Mouse (Mus musculus): Measurements from ENCODE around the gene Mras.
A peak's percentile ranks its signal among the peaks of the same experiment; 100 is the strongest.

The Mras gene

GRCm38 (mm10) chr9:99437031-99437764 is at the start of gene Mras:
TSS of gene Mras (minus strand) at chr9:99437381.
- DNase-seq (ENCODE audit: low read depth, low spot score) = no peak

GRCm38 (mm10) chr9:99485144-99485543 is 48.0 kb upstream of the Mras start:
- DNase-seq (ENCODE audit: low read depth, low spot score) = no peak

GRCm38 (mm10) chr9:99484632-99485031 is 47.5 kb upstream of the Mras start:
- no peak for DNase-seq (ENCODE audit: low read depth, low spot score)

DNA sequence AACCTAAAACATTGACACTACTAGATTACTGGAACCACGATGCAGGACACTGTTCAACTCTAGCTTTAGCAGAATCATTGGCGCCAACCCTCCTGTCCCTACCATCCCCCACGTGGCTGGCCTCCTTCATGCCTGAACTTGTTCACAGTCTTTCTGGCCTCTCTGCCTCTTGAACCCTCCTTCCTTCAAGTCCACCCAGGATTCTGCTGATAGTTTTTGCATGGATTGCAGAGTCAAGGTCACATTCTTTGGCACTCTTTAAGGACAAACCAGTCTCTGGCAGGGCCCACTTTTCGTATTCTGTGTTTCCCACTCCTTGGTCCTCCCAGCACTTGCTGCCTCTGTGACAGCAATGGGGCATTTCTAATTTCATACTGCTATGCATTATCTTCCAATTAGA is 46.0 kb upstream of the Mras start:
- no peak for DNase-seq (ENCODE audit: low read depth, low spot score)

DNA sequence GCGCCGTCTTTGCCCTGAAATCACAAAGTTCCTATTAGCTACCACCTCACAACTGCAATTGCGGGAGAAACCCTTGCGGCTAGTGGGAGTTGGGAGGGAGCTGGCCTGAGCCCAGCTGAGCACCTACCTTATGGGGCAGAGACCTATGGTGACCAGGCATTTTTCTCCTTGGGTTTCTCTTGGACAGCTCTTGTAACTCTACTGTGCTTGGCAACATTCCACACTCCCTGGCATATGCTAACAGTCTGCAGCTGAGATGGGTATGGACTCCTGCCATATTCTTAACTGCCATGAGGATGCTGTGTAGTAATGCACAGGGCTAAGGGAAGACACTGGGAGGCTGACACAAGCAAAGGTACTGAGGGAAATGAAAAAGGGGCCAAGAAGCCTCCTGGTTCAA is 43.6 kb upstream of the Mras start:
- no peak for DNase-seq (ENCODE audit: low read depth, low spot score)

- no peak for DNase-seq (ENCODE audit: low read depth, low spot score)
Observed at GRCm38 (mm10) chr9:99479181-99479711, 42.1 kb upstream of the Mras start.

DNA sequence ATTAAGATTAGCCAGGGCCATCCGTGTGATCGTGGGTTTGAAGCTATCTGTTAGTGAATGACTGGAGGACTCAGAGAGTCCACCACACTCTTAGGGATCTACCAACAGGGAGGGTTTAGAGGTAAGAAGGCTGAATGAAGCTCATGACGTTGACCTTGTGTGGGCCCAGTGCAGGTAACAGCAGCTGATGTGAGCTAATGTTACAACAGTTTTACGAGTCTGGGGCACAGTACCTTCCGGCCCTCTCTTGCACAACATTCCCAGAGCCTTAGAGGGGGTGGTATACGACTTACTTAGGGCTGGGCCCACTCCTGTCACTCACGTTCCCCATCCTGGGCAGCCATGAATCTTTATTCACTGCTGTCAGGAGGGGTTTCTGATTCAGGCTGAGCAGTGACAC is 34.2 kb upstream of the Mras start:
- DNase-seq (ENCODE audit: low read depth, low spot score) = no peak

DNA sequence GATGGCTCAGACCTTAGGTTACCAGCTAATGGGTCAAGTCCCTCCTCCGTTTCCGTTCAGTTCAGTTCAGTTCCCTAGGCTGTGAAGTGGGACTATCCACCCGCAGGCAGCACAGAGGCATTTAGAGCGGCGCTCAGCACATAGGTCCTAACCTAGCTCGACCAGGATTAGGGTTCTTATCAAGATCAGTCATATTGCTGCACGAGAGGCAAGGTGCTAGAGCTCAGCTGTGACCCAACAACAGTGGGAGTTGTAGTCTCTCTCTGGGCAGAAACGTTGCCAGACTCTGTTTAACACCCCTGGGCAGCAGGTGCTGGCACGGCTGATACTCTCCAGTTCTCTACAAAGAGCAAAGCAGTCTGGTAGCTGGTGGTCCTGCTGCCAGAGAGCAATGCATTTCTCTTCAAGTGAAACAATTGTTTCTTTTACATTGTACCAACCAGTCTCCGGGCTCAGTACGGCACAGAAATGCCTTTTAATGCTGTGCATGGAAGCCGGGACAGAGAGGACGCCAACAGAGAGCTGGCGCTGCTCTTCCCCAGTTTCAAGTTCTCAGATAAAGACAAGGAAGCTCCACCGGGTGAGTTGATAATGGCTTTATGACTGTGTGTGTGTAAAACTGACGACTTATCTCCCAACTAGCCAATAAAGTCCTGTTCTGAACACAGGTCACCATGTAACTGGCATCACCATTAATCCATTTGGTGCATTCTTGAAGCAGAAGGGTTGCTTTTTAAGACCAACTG is 33.3 kb upstream of the Mras start:
- no peak for DNase-seq (ENCODE audit: low read depth, low spot score)

DNA sequence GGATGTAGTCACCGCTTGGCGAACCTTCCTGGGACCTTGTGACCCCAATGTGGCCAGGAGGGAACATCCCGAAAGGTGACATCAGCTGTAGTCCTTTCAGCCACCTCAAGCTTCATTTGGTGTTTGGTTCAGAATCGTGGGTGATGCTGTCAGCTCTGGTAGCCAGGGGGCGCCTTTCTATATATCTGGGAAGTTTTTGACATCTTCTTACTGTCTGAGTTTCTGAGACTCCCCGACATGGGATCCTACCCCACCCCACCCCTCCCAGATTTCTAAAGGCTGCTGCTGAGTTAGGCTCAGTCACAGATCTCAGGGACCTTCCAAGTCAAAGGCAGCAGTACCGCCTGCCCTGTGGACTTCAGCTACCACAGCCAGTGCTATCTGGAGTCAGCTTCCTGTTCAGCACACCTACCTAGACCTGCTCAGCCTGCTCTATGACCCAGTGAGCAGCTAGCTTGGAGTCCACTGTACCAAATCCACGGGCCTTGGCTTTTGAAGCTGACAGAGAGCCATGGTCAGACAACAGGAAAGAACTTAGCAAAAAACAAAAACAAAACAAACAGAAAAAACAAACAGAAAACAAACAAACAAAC is 32.6 kb upstream of the Mras start:
- DNase-seq (ENCODE audit: low read depth, low spot score) = no peak

DNA sequence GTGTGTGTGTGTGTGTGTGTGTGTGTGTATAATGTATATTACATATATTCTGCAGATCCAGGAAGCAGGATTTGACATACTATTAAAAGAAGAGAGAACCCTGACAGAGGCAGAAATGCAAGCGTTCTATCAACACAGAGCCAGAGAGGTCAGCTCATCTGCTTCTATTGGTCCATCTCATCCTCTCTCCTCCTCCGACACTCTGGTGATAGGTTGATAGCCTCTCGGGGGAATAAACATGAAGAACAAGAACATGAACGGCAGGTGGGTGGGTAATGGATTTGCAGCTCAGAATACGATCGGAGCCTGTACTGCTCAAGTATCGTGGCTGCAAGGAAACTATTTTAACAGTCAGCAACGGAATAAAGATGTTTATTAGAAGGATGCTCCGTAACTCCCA is 31.4 kb upstream of the Mras start:
- DNase-seq (ENCODE audit: low read depth, low spot score) = no peak

DNA sequence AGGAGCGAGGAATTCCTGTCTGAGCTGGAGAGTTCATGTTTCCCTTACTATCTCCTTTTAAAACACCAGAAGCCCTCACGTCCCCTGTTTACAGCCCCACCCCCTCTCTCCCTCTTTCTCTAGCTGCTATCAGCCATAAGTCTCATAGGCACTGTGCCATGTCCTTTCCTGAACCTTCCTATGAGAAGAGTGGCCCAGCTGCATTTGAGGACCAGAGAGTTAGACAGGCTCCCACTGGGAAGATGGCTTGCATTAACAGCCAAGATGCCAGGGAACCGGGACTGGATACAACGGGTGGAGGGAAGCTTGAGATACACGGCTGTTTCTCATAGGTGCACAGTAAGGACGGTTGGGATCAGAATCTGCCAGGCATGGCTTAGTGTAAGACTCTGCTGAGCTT is 27.7 kb upstream of the Mras start:
- no peak for DNase-seq (ENCODE audit: low read depth, low spot score)

DNA sequence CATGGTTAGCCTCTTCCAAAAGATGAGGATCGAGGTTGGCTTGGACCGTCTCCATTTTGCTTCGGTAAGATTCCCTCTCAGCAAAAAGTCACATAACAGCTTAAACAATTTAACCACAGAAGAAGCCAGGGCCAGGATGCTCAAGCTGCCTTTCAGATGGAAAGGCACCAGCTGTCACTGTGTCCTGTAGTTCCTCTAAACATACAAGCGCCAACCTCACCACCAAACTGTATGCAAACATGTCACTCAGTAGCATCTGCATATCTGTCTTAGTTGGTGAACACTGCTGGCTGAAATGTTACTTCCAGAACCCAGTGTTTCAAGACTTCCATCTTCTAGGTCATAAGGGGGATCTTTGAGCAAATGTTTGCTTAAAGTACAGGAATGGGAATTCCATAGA is 22.5 kb upstream of the Mras start:
- DNase-seq (ENCODE audit: low read depth, low spot score) = no peak

GRCm38 (mm10) chr9:99458529-99459208 is 21.5 kb upstream of the Mras start:
- peak; percentile 53 for DNase-seq (ENCODE audit: low read depth, low spot score)

GRCm38 (mm10) chr9:99454211-99454610 is 17.0 kb upstream of the Mras start:
- no peak for DNase-seq (ENCODE audit: low read depth, low spot score)

DNA sequence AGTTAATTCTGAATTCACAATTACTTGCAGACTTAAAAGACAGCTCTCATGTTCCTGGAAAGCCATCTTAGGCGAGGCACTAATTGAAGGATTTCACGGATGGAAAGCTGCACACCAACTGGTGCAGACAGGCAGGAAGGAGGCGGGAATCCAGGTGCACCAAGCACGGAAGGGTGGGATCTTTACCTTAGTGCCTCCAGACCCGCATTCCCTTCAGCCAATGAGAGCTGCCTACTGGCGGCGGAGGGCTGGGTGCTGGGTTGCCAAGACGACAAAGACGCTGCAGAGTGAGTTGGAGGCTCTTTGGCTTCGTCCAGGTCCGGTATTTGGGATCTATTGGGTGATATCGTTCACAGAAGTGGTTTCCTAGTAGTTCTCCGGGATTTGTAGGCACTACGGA is 14.0 kb upstream of the Mras start, which contains the start of gene Nme9:
TSS of gene Nme9 (plus strand) at position 315 of the 400 bp plus-strand sequence.
- no peak for DNase-seq (ENCODE audit: low read depth, low spot score)

DNA sequence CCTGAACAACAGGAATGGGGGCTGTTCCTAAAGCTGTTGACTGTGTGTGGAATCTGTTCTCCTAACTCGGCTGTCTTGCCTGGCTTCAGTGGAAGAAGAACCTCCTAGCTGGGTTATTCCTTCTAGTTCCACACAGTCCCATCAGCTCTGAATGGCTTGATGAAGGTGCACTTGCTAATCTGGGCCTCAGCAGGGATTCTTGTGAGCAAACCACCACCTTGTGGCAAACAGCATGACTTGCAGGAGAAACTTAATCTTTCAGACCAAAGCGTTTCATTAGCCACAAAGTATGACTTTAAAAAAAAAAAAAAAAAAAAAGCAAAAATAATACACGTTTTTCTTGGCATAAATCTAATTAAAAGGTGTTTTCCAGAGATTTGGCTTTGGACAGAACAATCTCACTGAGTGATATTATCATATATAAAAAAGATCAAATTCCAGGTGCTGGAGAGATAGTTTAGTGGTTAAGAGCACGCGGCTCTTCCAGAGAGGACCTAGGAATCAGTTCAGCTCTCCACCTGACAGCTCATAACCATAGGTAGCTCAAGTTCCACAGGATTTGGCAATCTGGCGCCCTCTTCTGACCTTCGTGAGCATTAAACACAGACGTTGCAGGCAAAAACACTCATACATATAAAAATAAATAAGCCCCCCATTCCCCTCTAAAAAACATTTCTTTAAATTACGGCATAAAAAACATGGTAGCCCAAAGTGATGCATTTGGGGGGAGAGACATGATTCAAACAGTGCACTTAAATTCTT is 12.9 kb upstream of the Mras start:
- no peak for DNase-seq (ENCODE audit: low read depth, low spot score)

DNA sequence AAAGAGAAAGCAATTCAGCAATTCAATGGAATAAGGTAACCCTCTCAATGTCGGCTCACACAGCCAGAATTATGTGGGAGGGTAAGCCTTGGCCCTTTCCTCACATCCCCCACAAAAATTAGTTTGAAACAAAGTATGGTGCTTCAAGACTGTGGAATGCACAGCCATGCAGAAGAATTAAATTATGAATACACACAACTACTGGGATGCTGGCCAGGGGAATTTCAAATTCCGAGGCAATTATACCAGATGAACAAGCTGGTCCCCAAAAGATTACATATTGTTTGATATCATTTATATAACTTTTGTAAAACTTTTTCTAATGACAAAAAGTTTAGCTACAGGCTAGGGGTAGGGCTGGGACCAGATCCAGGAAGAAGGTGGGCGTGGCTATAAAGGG is 10.1 kb upstream of the Mras start:
- no peak for DNase-seq (ENCODE audit: low read depth, low spot score)

GRCm38 (mm10) chr9:99446259-99446658 is 9.1 kb upstream of the Mras start:
- no peak for DNase-seq (ENCODE audit: low read depth, low spot score)

DNA sequence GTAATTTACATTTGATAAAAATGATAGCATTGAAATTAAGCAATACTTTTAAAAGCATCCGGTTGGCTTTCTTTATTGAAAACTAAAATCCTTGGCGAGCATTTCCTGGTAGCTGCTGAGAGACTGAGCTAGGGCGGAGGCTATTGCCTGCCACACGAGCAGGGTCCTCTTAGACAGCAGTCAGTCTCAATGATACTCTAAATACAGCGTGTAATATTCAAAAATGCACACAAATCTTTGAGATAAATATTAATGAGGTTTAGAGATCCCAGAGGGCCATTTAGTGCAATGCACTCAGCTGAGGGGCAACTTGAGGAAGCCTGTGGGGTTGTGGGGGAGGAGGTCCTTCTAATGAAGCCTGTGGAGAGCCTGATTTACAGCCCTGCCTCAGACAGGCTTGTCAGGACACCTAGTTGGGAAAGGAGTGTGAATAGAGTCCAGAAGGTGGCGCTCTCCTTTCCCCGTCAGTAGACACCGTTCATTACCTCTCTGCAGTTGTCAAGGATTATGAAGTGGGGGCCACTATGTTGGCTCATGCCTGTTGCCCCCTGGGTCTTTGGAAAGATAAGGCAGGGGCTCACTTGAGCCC is 7.5 kb upstream of the Mras start:
- peak; percentile 35 for DNase-seq (ENCODE audit: low read depth, low spot score)

GRCm38 (mm10) chr9:99441647-99442433 is 4.7 kb upstream of the Mras start:
- DNase-seq (ENCODE audit: low read depth, low spot score) = no peak

All from embryo, embryonic 11.5 days (tissue).